Mouse (Mus musculus) brain, embryonic 14.5 days (tissue): ENCODE measurements around the gene Tcea3. TPM values are rescaled to one million over a fixed set of nuclear protein-coding genes. Genes with fewer than 3 reads are reported as not detected.
A peak's percentile ranks its signal among the peaks of the same experiment; 100 is the strongest.

Source experiments
- DNase-seq: peaks from one replicate; pipeline ENCODE4 v3.0.0-alpha.2; 2011; ENCODE audit warnings: low read depth
- CTCF ChIP-seq: fragments of 200-500 bp; IDR thresholded peaks from 2 replicates; pipeline ENCODE4 v1.5.1; 2012; ENCODE audit warnings: inconsistent platforms, mild to moderate bottlenecking, moderate library complexity, borderline replicate concordance; ENCODE audit not compliant: insufficient read depth, insufficient read length; ENCODE audit errors: extremely low read depth
- POLR2A ChIP-seq: fragments of 200-500 bp; IDR thresholded peaks from 2 replicates; pipeline ENCODE4 v1.6.1; 2012; ENCODE audit warnings: mild to moderate bottlenecking, inconsistent platforms, borderline replicate concordance; ENCODE audit not compliant: poor library complexity, insufficient read depth, insufficient read length, severe bottlenecking; ENCODE audit errors: extremely low read depth
- polyA plus RNA-seq: library from polyadenylated mRNA; depleted of rRNA; stranded (reverse); fragments of >200 nt; gene quantifications from 2 replicates; pipeline ENCODE4 v1.2.3, GENCODE M21; 2012

Gene Tcea3
- polyA plus RNA-seq, 1 experiment, result 0.98 TPM

- TF ChIP-seq CTCF (no peak), POLR2A (peak; percentile 14; the same call in 1 of the 2 replicates)
- peak; percentile 99 for DNase-seq
Measured at GRCm38 (mm10) chr4:136285811-136286371, 38.4 kb downstream of the Tcea3 start.

GRCm38 (mm10) chr4:136289918-136290780 lies 42.6 kb downstream of the Tcea3 start:
- TF ChIP-seq CTCF (no peak), POLR2A (no peak)
- DNase-seq, result peak; percentile 45

- peak; percentile 46 for DNase-seq
- TF ChIP-seq POLR2A, result no peak
- no peak for TF ChIP-seq CTCF
Measured at GRCm38 (mm10) chr4:136290781-136291595, 43.5 kb downstream of the Tcea3 start.

GRCm38 (mm10) chr4:136291692-136292091 lies 44.2 kb downstream of the Tcea3 start:
- DNase-seq, result no peak
- TF ChIP-seq CTCF (no peak), POLR2A (no peak)

- TF ChIP-seq CTCF, result no peak
- TF ChIP-seq POLR2A, result no peak
- no peak for DNase-seq
Measured at GRCm38 (mm10) chr4:136295941-136296340, 48.4 kb downstream of the Tcea3 start.

- no peak for TF ChIP-seq POLR2A
- no peak for TF ChIP-seq CTCF
- no peak for DNase-seq
Measured at GRCm38 (mm10) chr4:136302462-136302861, 54.9 kb downstream of the Tcea3 start.

- no peak for TF ChIP-seq POLR2A
- TF ChIP-seq CTCF, result no peak
- DNase-seq, result no peak
Measured at GRCm38 (mm10) chr4:136304181-136304580, 56.7 kb downstream of the Tcea3 start.

GRCm38 (mm10) chr4:136308355-136308754 lies 60.8 kb downstream of the Tcea3 start:
- peak; percentile 56 for DNase-seq
- TF ChIP-seq POLR2A (no peak), CTCF (peak; percentile 20; the same call in 1 of the 2 replicates)

GRCm38 (mm10) chr4:136309780-136310179 lies 62.3 kb downstream of the Tcea3 start:
- DNase-seq, result peak; percentile 74

GRCm38 (mm10) chr4:136310229-136311041 lies 62.9 kb downstream of the Tcea3 start, which contains the start of gene Hnrnpr:
Gene Hnrnpr, plus strand, starts transcription at chr4:136310942.
- TF ChIP-seq POLR2A, result peak; percentile 78
- TF ChIP-seq CTCF, result no peak
- peak; percentile 100 for DNase-seq

More at GRCm38 (mm10) chr4:136309780-136310179, 62.3 kb downstream of the Tcea3 start:
- no peak for TF ChIP-seq POLR2A
- TF ChIP-seq CTCF, result no peak
